Comparison of ENCODE assay signal across 15 mouse cellular contexts in genomic region chr6:100341305-100342290, GRCm38 (mm10). TPM values are rescaled to one million over a fixed set of nuclear protein-coding genes. Genes with fewer than 3 reads are reported as not detected.
DNase-seq lines count a peak whose midpoint lies in the region; ATAC-seq and TF ChIP-seq lines count a peak whose summit lies in the region.
"Had no signal": no experiment of that assay in that cellular context is flagged by ENCODE, and none has a peak within 500 bp of the region (broad histone marks: within the 10 kb centered on the region; RNA-seq: fewer than 3 reads in every experiment).

No protein-coding gene starts in this region.

- H3K4me1 ChIP-seq in E14TG2a.4 (replicated peaks; ENCODE audit: low read depth, low read length): peaks cover 53% of the 10 kb centered on the region
- H3K4me1 ChIP-seq in intestine, postnatal 0 days (replicated peaks; ENCODE audit: control insufficient read depth, insufficient read depth, low read length): no peaks in the 10 kb centered on the region

- no peak overlapping the region for H3K27ac ChIP-seq in intestine, postnatal 0 days (ENCODE audit: low read depth, low read length)
- H3K27ac ChIP-seq: heart, adult 2 months; limb, embryonic 12.5 days; stomach, postnatal 0 days had no signal

- H3K27me3 ChIP-seq in E14TG2a.4 (ENCODE audit: insufficient read depth, low read length): no peaks in the 10 kb centered on the region
- no peaks in the 10 kb centered on the region for H3K27me3 ChIP-seq in intestine, postnatal 0 days (replicated peaks; ENCODE audit: control insufficient read depth, insufficient read depth, low read length)

- no peak overlapping the region for H3K4me2 ChIP-seq in intestine, postnatal 0 days (replicated peaks; ENCODE audit: low read depth)
- H3K4me2 ChIP-seq: limb, embryonic 12.5 days had no signal

- no peak overlapping the region for H3K9ac ChIP-seq in intestine, postnatal 0 days (ENCODE audit: low read depth, low read length)
- H3K9ac ChIP-seq: limb, embryonic 12.5 days had no signal

- H3K9me3 ChIP-seq in E14TG2a.4 (ENCODE audit: low read length): no peaks in the 10 kb centered on the region; the same call in 1 of the 2 replicates
- no peaks in the 10 kb centered on the region for H3K9me3 ChIP-seq in intestine, postnatal 0 days (ENCODE audit: control insufficient read depth)
- H3K9me3 ChIP-seq: limb, embryonic 12.5 days had no signal

- H3K4me3 ChIP-seq in E14TG2a.4 (replicated peaks; ENCODE audit: low read length): 0 out of 2 replicates have a peak overlapping the region, but pooled peaks have one; percentile 2
- H3K4me3 ChIP-seq in intestine, postnatal 0 days (ENCODE audit: low read depth, low read length): no peak overlapping the region
- H3K4me3 ChIP-seq: heart, adult 2 months; limb, embryonic 12.5 days; myocyte had no signal

- peak; percentile 13 for DNase-seq in left cerebral cortex, postnatal 25 days (ENCODE audit: low spot score in 2 of 2)
- DNase-seq in left cerebral cortex, adult 11 months (ENCODE audit: low spot score): no peak
- peak; percentile 51 for DNase-seq in brain, adult 2 months (ENCODE audit: low read depth, low spot score)
- no peak for DNase-seq in heart, adult 8-10 months (ENCODE audit: low spot score)
- DNase-seq: adrenal gland, postnatal 14 days; heart, adult 2 months; kidney, postnatal 14 days had no signal

- no peaks in the 10 kb centered on the region for H3K36me3 ChIP-seq in E14TG2a.4 (ENCODE audit: insufficient read depth, low read length)
- no peaks in the 10 kb centered on the region for H3K36me3 ChIP-seq in intestine, postnatal 0 days (ENCODE audit: control insufficient read depth, insufficient read depth)
- H3K36me3 ChIP-seq: G1E; limb, embryonic 12.5 days had no signal

- 73% methylated on average over 13 of the region's 13 CpGs for WGBS in intestine, postnatal 0 days

- ATAC-seq in megakaryocyte, adult 5-6 weeks (ENCODE audit: poor library complexity, severe bottlenecking): peak; percentile 89
- ATAC-seq in intestine, postnatal 0 days: no peak
- ATAC-seq: hindbrain, embryonic 16.5 days had no signal

- no peak for TF ChIP-seq CTCF in E14TG2a.4 (conservative IDR thresholded peaks at IDR 0.05; ENCODE audit: low read length)
- TF ChIP-seq CTCF in intestine, postnatal 0 days (IDR thresholded peaks at IDR 0.05; ENCODE audit: low read depth): no peak

- intact Hi-C loops in left cerebral cortex, postnatal 25 days (cut with DNase I): no loop called here

RNA-seq across cellular contexts. Expression of gene Rybp, which starts 54.3 kb away (rescaled TPM):
- total RNA-seq in left cerebral cortex, postnatal 25 days (2021): 10 to 100 TPM; 54.6 to 56.0 TPM
- total RNA-seq in megakaryocyte, adult 5-6 weeks (2015): 28.3 and 29.8 TPM in 2 replicates
- 17.3 and 36.5 TPM in 2 replicates for total RNA-seq in megakaryocyte, adult 5-6 weeks (2017)
- 13.5 and 14.7 TPM in 2 replicates for polyA plus RNA-seq in intestine, postnatal 0 days (2015; fragmentation: Nextera tagmentation; extraction: Ambion mirVana)
- 10 to 100 TPM in 2 of 4 experiments, 1 to 10 TPM in 2; 9.6 to 11.9 (median 10.5) TPM for total RNA-seq in heart, adult 8-10 months (2022)

Comparison
In these comparisons a context has a peak if more than half of its experiments do, and no peak if none do; other contexts are left out.
1. DNase-seq: peak in left cerebral cortex, postnatal 25 days (2 of 2) and brain, adult 2 months (single experiment); none in left cerebral cortex, adult 11 months (single experiment) and heart, adult 8-10 months (single experiment).